Mouse (Mus musculus) effector memory CD4-positive, alpha-beta T cell, adult 7 months (primary cell): ENCODE measurements around the gene Metap2. TPM values are rescaled to one million over a fixed set of nuclear protein-coding genes. Genes with fewer than 3 reads are reported as not detected.

Experiments
- polyA plus RNA-seq: library from polyadenylated mRNA; unstranded; fragments of 100-300 nt; shearing (Covaris generic); gene quantifications from one replicate; pipeline ENCODE4 v1.2.1, GENCODE M21; 2017

Gene Metap2
- polyA plus RNA-seq: 102 TPM

GRCm38 (mm10) chr10:93897043-93897646, at the start of gene Metap2:
TSS of gene Metap2 (minus strand) at chr10:93897093.

GRCm38 (mm10) chr10:93830931-93831729, 65.8 kb downstream of the Metap2 start, which contains the start of gene Usp44:
TSS of gene Usp44 (plus strand) at chr10:93831555.

Other genes starting within 250 kb of the Metap2 start
- gene Usp44, start 65.5 kb downstream of the Metap2 start, polyA plus RNA-seq: not detected
- 9.1 TPM for gene Vezt, start 138.7 kb upstream of the Metap2 start, polyA plus RNA-seq
- gene Fgd6, start 138.9 kb upstream of the Metap2 start, polyA plus RNA-seq: 3.2 TPM